Mouse (Mus musculus): ENCODE data around the gene Trim65. TPM values are rescaled to one million over a fixed set of nuclear protein-coding genes. Genes with fewer than 3 reads are reported as not detected.

Gene Trim65
- total and polyA plus RNA-seq, 3 experiments, result 0.66 to 2.0 (median 1.4) TPM

- no peak for DNase-seq (ENCODE audit: extremely low read depth)
- Histone ChIP-seq H3K27ac (ENCODE audit: insufficient read depth, low read depth) (no peak overlapping the region), H3K4me1 (ENCODE audit: control insufficient read depth in 1 of 2, insufficient read depth in 2 of 2) (peaks cover 11 to 48% of the 10 kb centered on the region in 2 experiments), H3K79me2 (replicated peaks; ENCODE audit: control insufficient read depth, extremely low read depth, insufficient read depth, poor library complexity, severe bottlenecking) (no peaks in the 10 kb centered on the region), H3K9ac (ENCODE audit: insufficient read depth, low read depth) (no peak overlapping the region), H3K9me3 (replicated peaks; ENCODE audit: low read length) (no peaks in the 10 kb centered on the region), H3K4me2 (ENCODE audit: insufficient read depth, low read depth, poor library complexity, severe bottlenecking) (no peak overlapping the region), H3K36me3 (replicated peaks in 1 of 2; ENCODE audit: control insufficient read depth in 1 of 2, insufficient read depth in 1 of 2, low read length in 1 of 2) (peaks cover 7 to 53% of the 10 kb centered on the region in 2 experiments), H3K4me3 (replicated peaks in 1 of 3; ENCODE audit: low read depth in 2 of 3, low read length in 2 of 3, poor library complexity in 1 of 3) (no peak overlapping the region), H3K27me3 (replicated peaks) (no peaks in the 10 kb centered on the region)
- dilution Hi-C loops (cut with MboI; ENCODE audit: extremely low pct_ligation_motif_present, extremely low pct_unique_long_range_greater_than_20kb, low sequenced_read_pairs), result no loop called here
- TF ChIP-seq E2F4 (IDR thresholded peaks at IDR 0.05; ENCODE audit: insufficient replicate concordance, low read depth, low read length), result no peak
- TF ChIP-seq USF2 (conservative IDR thresholded peaks at IDR 0.05; ENCODE audit: low read depth, low read length), result no peak
- no peak for TF ChIP-seq GABPA (IDR thresholded peaks at IDR 0.05; ENCODE audit: insufficient replicate concordance, low read depth, low read length)
- TF ChIP-seq JUN (IDR thresholded peaks at IDR 0.05; ENCODE audit: insufficient read depth, low read depth, low read length), result no peak
- no peak for TF ChIP-seq ZKSCAN1 (IDR thresholded peaks at IDR 0.05; ENCODE audit: borderline replicate concordance, low read depth, low read length)
- in situ Hi-C loops (cut with MboI; ENCODE audit: low pct_ligation_motif_present, low pct_unique_long_range_greater_than_20kb, low sequenced_read_pairs), result no loop called here
Measured at GRCm38 (mm10) chr11:116074436-116074991, 56.4 kb downstream of the Trim65 start.

DNA sequence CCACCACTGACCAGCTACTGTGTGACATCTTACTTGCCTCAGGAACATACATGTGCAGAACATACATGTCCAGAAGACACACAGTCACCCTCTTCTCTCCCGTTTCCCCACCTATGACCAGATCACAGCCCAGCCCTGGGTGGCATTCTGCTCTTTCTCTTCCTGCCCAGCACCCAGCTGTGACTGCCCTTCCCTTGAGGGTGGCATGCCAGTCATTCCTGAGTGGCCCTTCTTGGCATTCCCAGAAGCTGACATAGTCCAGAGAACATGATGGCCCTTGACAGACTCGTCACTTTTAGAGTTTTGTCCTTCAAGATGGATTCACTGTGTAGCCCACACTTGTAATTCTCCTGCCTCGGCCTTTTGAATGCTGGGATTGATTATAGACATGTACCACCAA is 58.3 kb downstream of the Trim65 start:
- H3K27me3 ChIP-seq (replicated peaks), result no peaks in the 10 kb centered on the region
- dilution Hi-C loops (cut with MboI; ENCODE audit: extremely low pct_ligation_motif_present, extremely low pct_unique_long_range_greater_than_20kb, low sequenced_read_pairs) (no loop called here), in situ Hi-C loops (cut with MboI; ENCODE audit: low pct_ligation_motif_present, low pct_unique_long_range_greater_than_20kb, low sequenced_read_pairs) (no loop called here)
- H3K36me3 ChIP-seq (replicated peaks in 1 of 2; ENCODE audit: control insufficient read depth in 1 of 2, insufficient read depth in 1 of 2, low read length in 1 of 2), result peaks cover 0 to 59% of the 10 kb centered on the region in 2 experiments
- peaks cover 8 to 34% of the 10 kb centered on the region in 2 experiments for H3K4me1 ChIP-seq (ENCODE audit: control insufficient read depth in 1 of 2, insufficient read depth in 2 of 2)
- H3K27ac ChIP-seq (ENCODE audit: insufficient read depth, low read depth), result no peak overlapping the region
- H3K79me2 ChIP-seq (replicated peaks; ENCODE audit: control insufficient read depth, extremely low read depth, insufficient read depth, poor library complexity, severe bottlenecking), result no peaks in the 10 kb centered on the region
- no peak overlapping the region for H3K4me3 ChIP-seq (replicated peaks in 1 of 3; ENCODE audit: low read depth in 2 of 3, low read length in 2 of 3, poor library complexity in 1 of 3)
- no peak for DNase-seq (ENCODE audit: extremely low read depth)
- H3K9me3 ChIP-seq (replicated peaks; ENCODE audit: low read length), result no peaks in the 10 kb centered on the region
- TF ChIP-seq CHD2 (IDR thresholded peaks at IDR 0.05; ENCODE audit: low read length) (no peak), NELFE (IDR thresholded peaks at IDR 0.05; ENCODE audit: low read depth, low read length) (no peak), MAX (IDR thresholded peaks at IDR 0.05; ENCODE audit: low read length) (no peak), UBTF (IDR thresholded peaks at IDR 0.05; ENCODE audit: low read depth, low read length) (no peak), ELF1 (IDR thresholded peaks at IDR 0.05; ENCODE audit: low read depth, low read length) (no peak), TCF12 (IDR thresholded peaks at IDR 0.05; ENCODE audit: low read depth, low read length) (no peak), ETS1 (conservative IDR thresholded peaks at IDR 0.05; ENCODE audit: low read depth, low read length) (no peak), ZNF384 (IDR thresholded peaks at IDR 0.05; ENCODE audit: low read depth, low read length) (no peak), MAFK (IDR thresholded peaks at IDR 0.05; ENCODE audit: insufficient replicate concordance, low read length) (no peak), ZC3H11A (IDR thresholded peaks at IDR 0.05; ENCODE audit: low read depth, low read length) (no peak), RAD21 (IDR thresholded peaks at IDR 0.05; ENCODE audit: low read depth, low read length) (no peak)
- no peak overlapping the region for H3K4me2 ChIP-seq (ENCODE audit: insufficient read depth, low read depth, poor library complexity, severe bottlenecking)
- no peak overlapping the region for H3K9ac ChIP-seq (ENCODE audit: insufficient read depth, low read depth)

Other genes with a start within 250 kb of the Trim65 start
- gene Smim5, start 231.2 kb downstream of the Trim65 start, total RNA-seq (2012; rRNA removed), result 0.42 and 0.46 TPM in 2 replicates
- gene Smim5, start 231.2 kb downstream of the Trim65 start, total RNA-seq (2014; rRNA removed), result 0.98 and 1.6 TPM in 2 replicates
- 1.4 and 2.3 TPM in 2 replicates for gene Smim5, start 231.2 kb downstream of the Trim65 start, polyA plus RNA-seq (2012; ENCODE audit: insufficient read length, low read depth)
- gene Smim6, start 219.1 kb downstream of the Trim65 start, total RNA-seq (2012; rRNA removed), result 0.21 and 0.29 TPM in 2 replicates
- gene Smim6, start 219.1 kb downstream of the Trim65 start, total RNA-seq (2014; rRNA removed), result not detected in 2 replicates
- 0.56 and 0.59 TPM in 2 replicates for gene Smim6, start 219.1 kb downstream of the Trim65 start, polyA plus RNA-seq (2012; ENCODE audit: insufficient read length, low read depth)
- gene Sap30bp, start 197.8 kb downstream of the Trim65 start, total RNA-seq (2012; rRNA removed), result 72.2 and 83.6 TPM in 2 replicates
- gene Sap30bp, start 197.8 kb downstream of the Trim65 start, total RNA-seq (2014; rRNA removed), result 256 and 275 TPM in 2 replicates
- gene Sap30bp, start 197.8 kb downstream of the Trim65 start, polyA plus RNA-seq (2012; ENCODE audit: insufficient read length, low read depth), result 167 and 219 TPM in 2 replicates
- gene Recql5, start 197.7 kb downstream of the Trim65 start, total RNA-seq (2012; rRNA removed), result 30.9 and 31.0 TPM in 2 replicates
- gene Recql5, start 197.7 kb downstream of the Trim65 start, total RNA-seq (2014; rRNA removed), result 21.8 and 22.8 TPM in 2 replicates
- gene Recql5, start 197.7 kb downstream of the Trim65 start, polyA plus RNA-seq (2012; ENCODE audit: insufficient read length, low read depth), result 38.9 and 43.3 TPM in 2 replicates
- 3.4 and 6.3 TPM in 2 replicates for gene Itgb4, start 156.4 kb downstream of the Trim65 start, total RNA-seq (2012; rRNA removed)
- 0.09 and 0.42 TPM in 2 replicates for gene Itgb4, start 156.4 kb downstream of the Trim65 start, total RNA-seq (2014; rRNA removed)
- 0.59 and 0.91 TPM in 2 replicates for gene Itgb4, start 156.4 kb downstream of the Trim65 start, polyA plus RNA-seq (2012; ENCODE audit: insufficient read length, low read depth)
- gene Galk1, start 118.4 kb downstream of the Trim65 start, total RNA-seq (2012; rRNA removed), result 340 and 413 TPM in 2 replicates
- 228 and 263 TPM in 2 replicates for gene Galk1, start 118.4 kb downstream of the Trim65 start, total RNA-seq (2014; rRNA removed)
- 293 and 300 TPM in 2 replicates for gene Galk1, start 118.4 kb downstream of the Trim65 start, polyA plus RNA-seq (2012; ENCODE audit: insufficient read length, low read depth)
- gene H3f3b, start 103.2 kb downstream of the Trim65 start, total RNA-seq (2012; rRNA removed), result 340 and 455 TPM in 2 replicates
- 567 and 573 TPM in 2 replicates for gene H3f3b, start 103.2 kb downstream of the Trim65 start, total RNA-seq (2014; rRNA removed)
- 862 and 889 TPM in 2 replicates for gene H3f3b, start 103.2 kb downstream of the Trim65 start, polyA plus RNA-seq (2012; ENCODE audit: insufficient read length, low read depth)
- gene Unk, start 100.8 kb downstream of the Trim65 start, total RNA-seq (2012; rRNA removed), result 22.2 and 24.7 TPM in 2 replicates
- gene Unk, start 100.8 kb downstream of the Trim65 start, total RNA-seq (2014; rRNA removed), result 18.5 and 20.9 TPM in 2 replicates
- 30.5 and 35.0 TPM in 2 replicates for gene Unk, start 100.8 kb downstream of the Trim65 start, polyA plus RNA-seq (2012; ENCODE audit: insufficient read length, low read depth)
- 12.2 and 14.0 TPM in 2 replicates for gene Unc13d, start 53.2 kb downstream of the Trim65 start, total RNA-seq (2012; rRNA removed)
- gene Unc13d, start 53.2 kb downstream of the Trim65 start, total RNA-seq (2014; rRNA removed), result 8.9 and 9.6 TPM in 2 replicates
- 15.7 and 16.8 TPM in 2 replicates for gene Unc13d, start 53.2 kb downstream of the Trim65 start, polyA plus RNA-seq (2012; ENCODE audit: insufficient read length, low read depth)
- 27.1 and 30.7 TPM in 2 replicates for gene Wbp2, start 44.1 kb downstream of the Trim65 start, total RNA-seq (2012; rRNA removed)
- gene Wbp2, start 44.1 kb downstream of the Trim65 start, total RNA-seq (2014; rRNA removed), result 14.0 and 15.2 TPM in 2 replicates
- 70.8 and 97.1 TPM in 2 replicates for gene Wbp2, start 44.1 kb downstream of the Trim65 start, polyA plus RNA-seq (2012; ENCODE audit: insufficient read length, low read depth)
- 0.21 and 0.38 TPM in 2 replicates for gene Trim47, start 3.9 kb downstream of the Trim65 start, total RNA-seq (2012; rRNA removed)
- 0.21 TPM in 1 of 2 replicates, not detected in the other for gene Trim47, start 3.9 kb downstream of the Trim65 start, total RNA-seq (2014; rRNA removed)
- 0.50 TPM in 1 of 2 replicates, not detected in the other for gene Trim47, start 3.9 kb downstream of the Trim65 start, polyA plus RNA-seq (2012; ENCODE audit: insufficient read length, low read depth)
- gene Mrpl38, start 7.7 kb upstream of the Trim65 start, total RNA-seq (2012; rRNA removed), result 157 and 159 TPM in 2 replicates
- 95.6 and 109 TPM in 2 replicates for gene Mrpl38, start 7.7 kb upstream of the Trim65 start, total RNA-seq (2014; rRNA removed)
- 171 and 188 TPM in 2 replicates for gene Mrpl38, start 7.7 kb upstream of the Trim65 start, polyA plus RNA-seq (2012; ENCODE audit: insufficient read length, low read depth)
- 44.8 and 45.5 TPM in 2 replicates for gene Fbf1, start 37.0 kb upstream of the Trim65 start, total RNA-seq (2012; rRNA removed)
- 23.9 and 26.6 TPM in 2 replicates for gene Fbf1, start 37.0 kb upstream of the Trim65 start, total RNA-seq (2014; rRNA removed)
- gene Fbf1, start 37.0 kb upstream of the Trim65 start, polyA plus RNA-seq (2012; ENCODE audit: insufficient read length, low read depth), result 39.0 and 40.7 TPM in 2 replicates
- gene Ten1, start 67.7 kb upstream of the Trim65 start, total RNA-seq (2012; rRNA removed), result 76.5 and 77.4 TPM in 2 replicates
- gene Ten1, start 67.7 kb upstream of the Trim65 start, total RNA-seq (2014; rRNA removed), result 66.7 and 74.4 TPM in 2 replicates
- 70.4 and 81.8 TPM in 2 replicates for gene Ten1, start 67.7 kb upstream of the Trim65 start, polyA plus RNA-seq (2012; ENCODE audit: insufficient read length, low read depth)
- gene Acox1, start 67.9 kb upstream of the Trim65 start, total RNA-seq (2012; rRNA removed), result 19.3 and 21.0 TPM in 2 replicates
- 17.1 and 18.7 TPM in 2 replicates for gene Acox1, start 67.9 kb upstream of the Trim65 start, total RNA-seq (2014; rRNA removed)
- 20.3 and 20.4 TPM in 2 replicates for gene Acox1, start 67.9 kb upstream of the Trim65 start, polyA plus RNA-seq (2012; ENCODE audit: insufficient read length, low read depth)
- gene Evpl, start 106.9 kb upstream of the Trim65 start, total RNA-seq (2012; rRNA removed), result 0.17 and 0.21 TPM in 2 replicates
- gene Evpl, start 106.9 kb upstream of the Trim65 start, total RNA-seq (2014; rRNA removed), result 0.09 TPM in 1 of 2 replicates, not detected in the other
- gene Evpl, start 106.9 kb upstream of the Trim65 start, polyA plus RNA-seq (2012; ENCODE audit: insufficient read length, low read depth), result 0.20 and 0.23 TPM in 2 replicates
- gene Srp68, start 143.1 kb upstream of the Trim65 start, total RNA-seq (2012; rRNA removed), result 74.7 and 78.1 TPM in 2 replicates
- 49.3 and 53.2 TPM in 2 replicates for gene Srp68, start 143.1 kb upstream of the Trim65 start, total RNA-seq (2014; rRNA removed)
- 174 and 184 TPM in 2 replicates for gene Srp68, start 143.1 kb upstream of the Trim65 start, polyA plus RNA-seq (2012; ENCODE audit: insufficient read length, low read depth)
- 0.38 and 0.85 TPM in 2 replicates for gene Galr2, start 149.8 kb upstream of the Trim65 start, total RNA-seq (2012; rRNA removed)
- 0.21 TPM in 1 of 2 replicates, not detected in the other for gene Galr2, start 149.8 kb upstream of the Trim65 start, total RNA-seq (2014; rRNA removed)
- 1.6 and 1.7 TPM in 2 replicates for gene Galr2, start 149.8 kb upstream of the Trim65 start, polyA plus RNA-seq (2012; ENCODE audit: insufficient read length, low read depth)
- gene Exoc7, start 176.1 kb upstream of the Trim65 start, total RNA-seq (2012; rRNA removed), result 34.0 and 42.1 TPM in 2 replicates
- 32.2 and 38.8 TPM in 2 replicates for gene Exoc7, start 176.1 kb upstream of the Trim65 start, total RNA-seq (2014; rRNA removed)
- gene Exoc7, start 176.1 kb upstream of the Trim65 start, polyA plus RNA-seq (2012; ENCODE audit: insufficient read length, low read depth), result 51.8 and 57.6 TPM in 2 replicates
- 0.67 and 2.6 TPM in 2 replicates for gene Foxj1, start 204.3 kb upstream of the Trim65 start, total RNA-seq (2012; rRNA removed)
- gene Foxj1, start 204.3 kb upstream of the Trim65 start, total RNA-seq (2014; rRNA removed), result 2.0 and 3.0 TPM in 2 replicates
- 0.12 and 0.26 TPM in 2 replicates for gene Foxj1, start 204.3 kb upstream of the Trim65 start, polyA plus RNA-seq (2012; ENCODE audit: insufficient read length, low read depth)